Comparison of ENCODE assay signal across 8 mouse cellular contexts in the genomic region with DNA sequence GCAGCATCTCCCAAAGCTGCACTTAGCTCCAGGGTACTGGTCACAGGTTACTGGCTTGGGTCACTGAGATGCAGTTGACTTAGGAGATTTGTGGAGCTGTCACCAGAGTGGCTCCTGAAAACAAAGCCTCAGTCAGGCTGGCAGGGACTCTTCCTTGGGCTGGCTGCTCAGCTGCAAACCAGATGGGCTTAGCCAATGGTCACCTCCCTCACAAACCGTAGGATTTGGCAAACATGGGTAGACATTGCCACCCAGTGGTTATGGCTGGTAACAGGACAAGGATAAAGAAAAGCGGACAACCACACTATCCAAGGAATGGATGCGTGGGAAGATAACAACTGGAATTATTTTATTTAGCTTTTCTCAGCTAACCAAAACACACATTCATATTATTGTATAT. TPM values are rescaled to one million over a fixed set of nuclear protein-coding genes. Genes with fewer than 3 reads are reported as not detected.
DNase-seq lines count a peak whose midpoint lies in the region; ATAC-seq and TF ChIP-seq lines count a peak whose summit lies in the region.

No protein-coding gene starts in this region.

- TF ChIP-seq CTCF in lung, postnatal 0 days (IDR thresholded peaks at IDR 0.05), result peak; percentile 94

- peaks cover 6% of the 10 kb centered on the region; the same call in 1 of the 2 replicates for H3K27me3 ChIP-seq in hindbrain, embryonic 14.5 days (ENCODE audit: control insufficient read depth, insufficient read depth, low read length)
- no peaks in the 10 kb centered on the region for H3K27me3 ChIP-seq in lung, postnatal 0 days (replicated peaks; ENCODE audit: insufficient read depth, low read length)

- no peaks in the 10 kb centered on the region for H3K9me3 ChIP-seq in hindbrain, embryonic 14.5 days (ENCODE audit: control insufficient read depth, low read length)
- no peaks in the 10 kb centered on the region for H3K9me3 ChIP-seq in lung, postnatal 0 days (ENCODE audit: low read length)

- H3K4me2 ChIP-seq in hindbrain, embryonic 14.5 days (replicated peaks), result no peak overlapping the region
- H3K4me2 ChIP-seq in lung, postnatal 0 days (replicated peaks; ENCODE audit: low read depth, low read length), result no peak overlapping the region

- ATAC-seq in hindbrain, embryonic 14.5 days (ENCODE audit: low FRiP score), result peak; percentile 87
- ATAC-seq in lung, postnatal 0 days, result peak; percentile 79
- no peak for ATAC-seq in inflammation-experienced regulatory T-cells, adult 6 months

- H3K9ac ChIP-seq in hindbrain, embryonic 14.5 days, result no peak overlapping the region
- no peak overlapping the region for H3K9ac ChIP-seq in lung, postnatal 0 days (replicated peaks; ENCODE audit: low read depth)

- no peak for TF ChIP-seq EP300 in lung, postnatal 0 days (IDR thresholded peaks at IDR 0.05)

- no peaks in the 10 kb centered on the region for H3K36me3 ChIP-seq in hindbrain, embryonic 14.5 days (replicated peaks; ENCODE audit: control insufficient read depth, insufficient read depth)
- no peaks in the 10 kb centered on the region for H3K36me3 ChIP-seq in lung, postnatal 0 days (ENCODE audit: insufficient read depth, low read length)

- WGBS in hindbrain, embryonic 14.5 days, result 16% methylated on average over 3 of the region's 3 CpGs
- 7% methylated on average over 3 of the region's 3 CpGs for WGBS in lung, postnatal 0 days

- H3K4me3 ChIP-seq in hindbrain, embryonic 14.5 days (replicated peaks; ENCODE audit: low read length), result no peak overlapping the region
- H3K4me3 ChIP-seq in lung, postnatal 0 days (ENCODE audit: low read depth, low read length), result no peak overlapping the region

- peaks cover 5% of the 10 kb centered on the region; the same call in 1 of the 2 replicates for H3K4me1 ChIP-seq in hindbrain, embryonic 14.5 days (replicated peaks; ENCODE audit: control insufficient read depth, insufficient read depth, low read length)
- no peaks in the 10 kb centered on the region for H3K4me1 ChIP-seq in lung, postnatal 0 days (ENCODE audit: insufficient read depth, low read depth, low read length)

- H3K27ac ChIP-seq in hindbrain, embryonic 14.5 days, result no peak overlapping the region
- no peak overlapping the region for H3K27ac ChIP-seq in lung, postnatal 0 days (ENCODE audit: low read length)

- DNase-seq in adipocyte (ENCODE audit: low spot score), result peak; percentile 84
- peak; percentile 87 for DNase-seq in cerebellum, postnatal 14 days
- DNase-seq in frontal cortex, postnatal 14 days (ENCODE audit: low spot score in 2 of 2), result peak; percentile 41 to 72
- DNase-seq in hindbrain, embryonic 14.5 days (ENCODE audit: low spot score), result peak; percentile 92
- DNase-seq in layer of hippocampus, postnatal 25 days (ENCODE audit: extremely low spot score in 1 of 2, low spot score in 1 of 2), result peak; percentile 65 to 80
- DNase-seq in lung, postnatal 0 days (ENCODE audit: low spot score), result peak; percentile 84
- DNase-seq in retina, postnatal 1 day, result peak; percentile 90

RNA-seq across cellular contexts. Expression of a gene that starts 10.3 kb away (rescaled TPM):
- 32.4 and 34.8 TPM in 2 replicates for polyA plus RNA-seq in hindbrain, embryonic 14.5 days (2014; fragmentation: Nextera tagmentation; extraction: Ambion mirVana)
- 10 to 100 TPM; 25.0 to 29.7 TPM for total RNA-seq in layer of hippocampus, postnatal 25 days (2021)
- 9.9 and 10.9 TPM in 2 replicates for polyA plus RNA-seq in lung, postnatal 0 days (2015; fragmentation: Nextera tagmentation; extraction: Ambion mirVana)
- 10 to 100 TPM in 2 of 3 experiments, 1 to 10 TPM in 1; 7.7 to 13.9 (median 10.2) TPM for polyA plus RNA-seq in inflammation-experienced regulatory T-cells, adult 6 months (2017; shearing (Covaris generic))
